Mouse (Mus musculus) gastrocnemius, postnatal 36 days (tissue): ENCODE results near the gene Gm4724. TPM values are rescaled to one million over a fixed set of nuclear protein-coding genes. Genes with fewer than 3 reads are reported as not detected.
"Not testable (repeated sequence)": the region's sequence is repeated elsewhere in the genome, so short reads cannot be mapped to it uniquely, and the experiment has no call there.

Experiments
- DNase-seq, 2 experiments: peaks; one replicate each; pipeline ENCODE4 v3.0.0; 2022
- intact Hi-C: fragments of 180-260 bp; cut with DNase I; formaldehyde crosslinking; loops from one replicate; pipeline ENCODE4 v1.15.1; 2025
- long read RNA-seq, 2 experiments: library from polyadenylated mRNA; stranded (forward); transcript quantifications; one replicate each; pipeline ENCODE4 v2.0.0; 2021
- total RNA-seq, 2 experiments: library from RNA; stranded (reverse); gene quantifications; 2 replicates each; pipeline ENCODE4 v1.2.3; 2021

The Gm4724 gene
- total RNA-seq = 1 to 10 TPM in 1 of 2 experiments, not detected in 1; 3.7 TPM
- long read RNA-seq, experiment 1 = 0 reads
- long read RNA-seq, experiment 2 = 0 reads

DNA sequence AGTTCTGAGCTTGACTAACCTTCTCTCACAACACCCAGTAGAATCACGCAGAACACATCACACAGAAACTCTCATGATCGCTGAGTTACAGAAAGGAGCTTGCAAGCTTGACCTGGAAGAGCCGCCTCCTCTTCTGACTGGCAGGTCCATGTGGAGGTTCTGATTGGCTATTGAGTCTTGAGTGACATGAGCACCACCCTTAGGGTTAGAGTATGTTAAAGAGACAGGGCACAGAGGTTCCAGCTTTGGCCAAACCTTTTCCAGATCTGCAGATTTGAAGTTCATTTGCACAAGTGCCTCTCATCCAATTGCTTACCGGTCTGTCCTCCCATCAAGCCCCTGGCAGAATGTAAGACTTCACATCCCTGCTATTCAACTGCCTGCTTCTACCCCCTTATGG is at the start of gene Gm4724:
Gene Gm4724, minus strand, starts transcription at position 101 of the 400 bp plus-strand sequence.
- DNase-seq, intact Hi-C loops: not testable (repeated sequence)

DNA sequence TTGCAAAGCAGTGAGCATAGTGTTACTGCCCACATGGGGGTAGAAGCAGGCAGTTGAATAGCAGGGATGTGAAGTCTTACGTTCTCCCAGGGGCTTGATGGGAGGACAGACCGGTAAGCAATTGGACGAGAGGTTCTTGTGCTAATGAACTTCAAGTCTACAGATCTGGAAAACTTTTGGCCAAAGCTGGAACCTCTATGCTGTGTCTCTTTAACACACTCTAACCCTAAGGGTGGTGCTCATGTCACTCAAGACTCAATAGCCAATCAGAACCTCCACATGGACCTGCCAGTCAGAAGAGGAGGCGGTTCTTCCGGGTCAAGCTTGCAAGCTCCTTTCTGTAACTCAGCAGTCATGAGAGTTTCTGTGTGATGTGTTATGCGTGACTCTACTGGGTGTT is 34.1 kb upstream of the Gm4724 start, which contains the start of gene Zfp965:
Gene Zfp965, plus strand, starts transcription at position 301 of the 400 bp plus-strand sequence.
- DNase-seq, intact Hi-C loops: not testable (repeated sequence)

Other genes with a start within 250 kb of the Gm4724 start
- 10 to 100 TPM; 33.5 to 47.8 TPM for gene Gm14391, start 228.9 kb downstream of the Gm4724 start, total RNA-seq
- gene Gm14440, start 160.7 kb downstream of the Gm4724 start, total RNA-seq = 1 to 10 TPM; 5.8 to 8.9 TPM
- gene Gm4631, start 97.6 kb downstream of the Gm4724 start, total RNA-seq = 10 to 100 TPM; 26.3 to 33.8 TPM
- gene Zfp968, start 63.4 kb downstream of the Gm4724 start, total RNA-seq = 1 to 10 TPM; 2.8 to 4.8 TPM
- gene Zfp965, start 34.2 kb upstream of the Gm4724 start, total RNA-seq = 1 to 10 TPM; 3.1 to 4.0 TPM
- not detected for gene Gm11007, start 208.2 kb upstream of the Gm4724 start, total RNA-seq